Mouse (Mus musculus): ENCODE measurements at regions not wholly inside any gene's neighbourhood (a gene's known extent, or its start where the extent isn't known, plus 50 kb on each side); places are given as distances from the start of the nearest gene placed in this dataset.

DNA sequence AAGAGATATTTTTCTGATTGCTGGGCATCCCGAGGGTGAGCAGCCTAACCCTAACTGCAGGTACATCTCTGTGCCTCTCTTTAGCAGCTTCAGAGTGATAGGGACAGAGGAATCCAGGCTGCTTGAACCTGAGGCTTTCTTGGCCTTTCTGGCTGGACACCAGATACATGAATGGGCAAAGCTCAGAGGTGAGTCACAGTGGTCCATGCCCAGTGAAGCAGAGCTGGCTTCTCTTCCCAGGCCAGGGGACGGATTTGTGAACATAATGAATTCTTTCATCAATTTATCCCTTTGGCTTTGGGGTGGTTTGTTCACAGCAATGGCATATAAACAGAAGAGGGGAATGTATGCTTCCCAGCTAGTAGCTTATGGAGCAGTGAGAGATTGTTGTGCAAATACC is 114.9 kb upstream of the Ngf start:
- no peak for TF ChIP-seq CTCF (IDR thresholded peaks at IDR 0.05; ENCODE audit: low read depth)
- ATAC-seq (replicated peaks; ENCODE audit: low FRiP score, low read depth) (no peak), DNase-seq (ENCODE audit: low spot score) (no peak)
- Histone ChIP-seq H3K9ac (ENCODE audit: low read depth, low read length) (no peak overlapping the region), H3K27me3 (ENCODE audit: insufficient read depth, low read length) (no peaks in the 10 kb centered on the region), H3K27ac (no peak overlapping the region), H3K36me3 (ENCODE audit: insufficient read depth, low read length) (no peaks in the 10 kb centered on the region), H3K4me3 (replicated peaks; ENCODE audit: low read depth, low read length) (no peak overlapping the region), H3K4me1 (replicated peaks; ENCODE audit: insufficient read depth, low read length) (no peaks in the 10 kb centered on the region), H3K4me2 (ENCODE audit: low read length) (no peak overlapping the region), H3K9me3 (replicated peaks; ENCODE audit: low read length) (no peaks in the 10 kb centered on the region)
- 79% methylated on average over 2 of the region's 2 CpGs for WGBS

DNA sequence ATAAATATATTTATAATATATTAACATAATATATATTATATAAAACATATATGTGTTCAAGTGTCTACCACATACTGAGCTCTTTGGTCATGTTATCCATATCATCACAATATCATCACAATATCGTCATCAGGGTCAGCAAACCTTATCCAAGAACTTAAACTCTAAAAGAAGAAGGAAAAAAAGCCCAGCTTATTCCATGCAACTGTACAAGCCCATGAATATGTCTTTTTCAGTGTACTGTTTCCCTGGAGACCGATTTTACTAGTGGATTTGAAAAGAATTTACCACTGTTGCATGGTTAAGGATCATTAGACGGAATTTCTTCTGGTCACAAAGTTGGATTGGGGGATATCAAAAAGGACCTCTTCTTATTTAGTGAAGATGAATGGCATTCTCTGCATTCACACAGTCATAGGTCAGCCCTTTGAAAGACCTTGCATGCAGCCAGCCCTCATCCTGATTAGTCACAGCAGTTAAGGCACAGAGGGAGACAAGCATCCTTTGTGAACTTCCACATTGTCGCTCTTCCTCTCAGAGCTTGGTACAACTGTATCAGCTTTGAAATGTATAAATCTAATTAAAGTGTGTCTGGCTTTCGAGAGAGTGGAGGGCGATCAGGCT is 116.3 kb upstream of the Ngf start:
- Histone ChIP-seq H3K9me3 (replicated peaks; ENCODE audit: low read length) (no peaks in the 10 kb centered on the region), H3K27ac (no peak overlapping the region), H3K9ac (ENCODE audit: low read depth, low read length) (no peak overlapping the region), H3K4me2 (ENCODE audit: low read length) (no peak overlapping the region), H3K27me3 (ENCODE audit: insufficient read depth, low read length) (no peaks in the 10 kb centered on the region), H3K36me3 (ENCODE audit: insufficient read depth, low read length) (no peaks in the 10 kb centered on the region), H3K4me1 (replicated peaks; ENCODE audit: insufficient read depth, low read length) (no peaks in the 10 kb centered on the region), H3K4me3 (replicated peaks; ENCODE audit: low read depth, low read length) (no peak overlapping the region)
- WGBS: 77% methylated on average over 6 of the region's 6 CpGs
- ATAC-seq (replicated peaks; ENCODE audit: low FRiP score, low read depth) (no peak), DNase-seq (ENCODE audit: low spot score) (no peak)
- TF ChIP-seq CTCF (IDR thresholded peaks at IDR 0.05; ENCODE audit: low read depth): no peak

DNA sequence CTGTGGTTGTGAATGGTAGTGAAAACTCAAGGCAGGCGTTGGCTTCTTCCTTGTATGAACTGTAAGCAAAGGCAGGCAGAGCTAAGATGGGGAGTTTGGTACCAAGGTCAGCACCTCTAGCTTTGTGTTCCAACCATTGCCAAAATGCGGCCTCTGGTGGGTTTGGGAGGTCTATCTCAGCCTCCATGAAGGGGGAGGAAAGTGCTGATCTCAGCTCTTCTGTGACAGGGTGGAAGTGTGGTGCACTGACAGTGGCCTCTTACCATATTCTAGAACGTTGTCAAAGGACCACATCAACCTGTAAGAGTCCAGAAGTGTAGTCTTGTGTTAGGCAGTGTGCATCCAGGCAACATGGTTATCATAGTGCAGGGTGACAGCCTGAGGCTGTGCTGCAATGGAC is 123.6 kb upstream of the Ngf start:
- WGBS: 88% methylated on average over 3 of the region's 3 CpGs
- DNase-seq (ENCODE audit: low spot score) (no peak), ATAC-seq (replicated peaks; ENCODE audit: low FRiP score, low read depth) (no peak)
- Histone ChIP-seq H3K36me3 (ENCODE audit: insufficient read depth, low read length) (no peaks in the 10 kb centered on the region), H3K9ac (ENCODE audit: low read depth, low read length) (no peak overlapping the region), H3K27ac (no peak overlapping the region), H3K9me3 (replicated peaks; ENCODE audit: low read length) (no peaks in the 10 kb centered on the region), H3K4me3 (replicated peaks; ENCODE audit: low read depth, low read length) (no peak overlapping the region), H3K4me1 (replicated peaks; ENCODE audit: insufficient read depth, low read length) (no peaks in the 10 kb centered on the region), H3K27me3 (ENCODE audit: insufficient read depth, low read length) (no peaks in the 10 kb centered on the region), H3K4me2 (ENCODE audit: low read length) (no peak overlapping the region)
- TF ChIP-seq CTCF (IDR thresholded peaks at IDR 0.05; ENCODE audit: low read depth): no peak

DNA sequence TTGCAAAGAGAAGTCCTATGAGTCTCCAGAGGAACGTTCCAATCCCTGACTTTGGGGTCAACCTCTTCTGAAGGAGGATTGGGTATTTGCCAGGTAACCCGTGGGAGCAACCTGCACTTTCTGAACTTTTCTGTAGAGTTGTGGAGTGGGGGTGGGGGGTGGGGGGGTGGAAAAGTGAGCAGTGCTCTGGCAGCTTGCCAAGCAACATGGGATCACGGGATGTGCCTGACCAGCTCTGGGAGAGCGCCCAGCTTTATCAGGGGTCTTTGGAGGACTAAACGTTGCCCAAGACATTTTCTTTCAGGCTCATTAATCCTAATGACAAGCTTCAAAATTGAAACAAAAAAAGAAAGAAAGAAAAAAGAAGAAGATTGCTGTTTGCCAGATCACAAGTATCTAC is 124.4 kb upstream of the Ngf start:
- no peak overlapping the region for H3K27ac ChIP-seq
- no peak for TF ChIP-seq CTCF (IDR thresholded peaks at IDR 0.05; ENCODE audit: low read depth)
- no peak for ATAC-seq (replicated peaks; ENCODE audit: low FRiP score, low read depth)
- no peak overlapping the region for H3K9ac ChIP-seq (ENCODE audit: low read depth, low read length)
- no peaks in the 10 kb centered on the region for H3K27me3 ChIP-seq (ENCODE audit: insufficient read depth, low read length)
- WGBS: 24% methylated on average over 5 of the region's 5 CpGs
- H3K4me3 ChIP-seq (replicated peaks; ENCODE audit: low read depth, low read length): no peak overlapping the region
- no peaks in the 10 kb centered on the region for H3K36me3 ChIP-seq (ENCODE audit: insufficient read depth, low read length)
- no peaks in the 10 kb centered on the region for H3K9me3 ChIP-seq (replicated peaks; ENCODE audit: low read length)
- DNase-seq (ENCODE audit: low spot score): no peak
- H3K4me2 ChIP-seq (ENCODE audit: low read length): no peak overlapping the region
- no peaks in the 10 kb centered on the region for H3K4me1 ChIP-seq (replicated peaks; ENCODE audit: insufficient read depth, low read length)

DNA sequence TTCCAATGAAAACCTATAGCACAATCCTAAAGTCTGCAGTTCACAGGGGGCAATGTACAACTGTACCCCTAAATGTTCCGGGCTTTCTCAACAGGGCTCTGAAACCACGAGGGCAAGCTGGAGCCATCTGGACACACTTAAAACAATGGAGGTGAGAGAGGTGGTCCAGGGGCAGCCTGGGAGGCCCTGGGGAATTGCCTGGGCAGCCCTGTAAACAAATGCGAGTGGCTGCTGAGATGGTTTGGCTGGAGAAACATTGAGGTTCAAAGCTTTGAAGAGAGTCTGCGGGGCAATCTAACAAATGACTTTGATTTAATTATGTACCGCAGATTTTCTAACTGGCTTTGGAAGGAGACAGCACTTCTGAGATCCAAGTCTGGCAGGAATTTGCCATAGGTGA is 129.0 kb upstream of the Ngf start:
- WGBS: 26% methylated on average over 5 of the region's 5 CpGs
- Histone ChIP-seq H3K27me3 (ENCODE audit: insufficient read depth, low read length) (no peaks in the 10 kb centered on the region), H3K36me3 (ENCODE audit: insufficient read depth, low read length) (no peaks in the 10 kb centered on the region), H3K27ac (no peak overlapping the region), H3K4me3 (replicated peaks; ENCODE audit: low read depth, low read length) (no peak overlapping the region), H3K9ac (ENCODE audit: low read depth, low read length) (no peak overlapping the region), H3K4me1 (replicated peaks; ENCODE audit: insufficient read depth, low read length) (no peaks in the 10 kb centered on the region), H3K4me2 (ENCODE audit: low read length) (no peak overlapping the region), H3K9me3 (replicated peaks; ENCODE audit: low read length) (no peaks in the 10 kb centered on the region)
- no peak for TF ChIP-seq CTCF (IDR thresholded peaks at IDR 0.05; ENCODE audit: low read depth)
- no peak for ATAC-seq (replicated peaks; ENCODE audit: low FRiP score, low read depth)
- DNase-seq (ENCODE audit: low spot score): no peak

DNA sequence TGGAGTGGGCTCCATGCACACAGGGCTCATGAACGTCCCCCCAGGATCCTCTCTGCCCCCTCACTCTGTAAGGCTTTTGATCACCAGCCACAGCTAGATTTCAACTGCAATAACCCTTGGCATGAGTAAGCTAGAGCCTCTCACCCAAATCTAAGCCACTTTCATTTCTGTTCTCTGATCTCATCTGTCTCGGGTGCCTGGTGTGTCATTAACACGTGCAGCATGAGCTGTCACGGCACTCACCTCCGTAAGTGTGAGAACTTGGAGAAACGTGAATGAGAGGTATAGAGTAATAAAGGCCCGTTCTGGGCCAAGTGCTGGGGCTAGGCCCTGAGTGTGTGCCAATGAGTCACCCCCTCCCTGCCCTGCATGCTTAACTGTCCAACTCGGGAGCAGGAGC is 131.8 kb upstream of the Ngf start:
- DNase-seq (ENCODE audit: low spot score): no peak
- TF ChIP-seq CTCF (IDR thresholded peaks at IDR 0.05; ENCODE audit: low read depth): no peak
- H3K4me1 ChIP-seq (replicated peaks; ENCODE audit: insufficient read depth, low read length): no peaks in the 10 kb centered on the region
- H3K27ac ChIP-seq: no peak overlapping the region
- no peak overlapping the region for H3K9ac ChIP-seq (ENCODE audit: low read depth, low read length)
- no peak; the same call in 1 of the 2 replicates for ATAC-seq (replicated peaks; ENCODE audit: low FRiP score, low read depth)
- no peak overlapping the region for H3K4me3 ChIP-seq (replicated peaks; ENCODE audit: low read depth, low read length)
- H3K4me2 ChIP-seq (ENCODE audit: low read length): no peak overlapping the region
- no peaks in the 10 kb centered on the region for H3K27me3 ChIP-seq (ENCODE audit: insufficient read depth, low read length)
- H3K36me3 ChIP-seq (ENCODE audit: insufficient read depth, low read length): no peaks in the 10 kb centered on the region
- WGBS: 28% methylated on average over 8 of the region's 8 CpGs
- H3K9me3 ChIP-seq (replicated peaks; ENCODE audit: low read length): no peaks in the 10 kb centered on the region

DNA sequence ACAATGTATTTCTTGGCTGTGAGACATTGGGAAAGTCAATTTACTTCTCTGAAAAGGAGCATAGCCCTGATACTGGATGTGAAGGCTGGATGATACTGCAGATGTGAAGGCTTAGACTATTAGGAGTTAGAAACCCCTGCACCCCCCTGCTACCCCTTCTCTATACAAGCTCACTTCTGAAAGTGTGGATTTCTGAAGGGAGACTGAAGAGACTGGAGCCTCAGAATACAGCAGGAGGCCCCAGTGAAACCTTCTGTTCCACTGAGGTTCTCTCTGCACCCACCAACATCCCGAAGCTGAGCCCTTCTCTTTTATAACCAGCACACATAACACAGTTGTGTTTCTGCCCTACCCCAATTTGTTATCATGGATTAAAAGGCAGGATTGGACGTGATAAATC is 131.7 kb upstream of the Vangl1 start:
- DNase-seq (ENCODE audit: low spot score) (no peak), ATAC-seq (replicated peaks; ENCODE audit: low FRiP score, low read depth) (no peak)
- no peak overlapping the region for H3K4me3 ChIP-seq (replicated peaks; ENCODE audit: low read depth, low read length)
- H3K27ac ChIP-seq: no peak overlapping the region
- no peaks in the 10 kb centered on the region for H3K27me3 ChIP-seq (ENCODE audit: insufficient read depth, low read length)
- no peak for TF ChIP-seq CTCF (IDR thresholded peaks at IDR 0.05; ENCODE audit: low read depth)
- no peaks in the 10 kb centered on the region for H3K4me1 ChIP-seq (replicated peaks; ENCODE audit: insufficient read depth, low read length)
- no peaks in the 10 kb centered on the region for H3K36me3 ChIP-seq (ENCODE audit: insufficient read depth, low read length)
- WGBS: 81% methylated on average over 2 of the region's 2 CpGs
- no peaks in the 10 kb centered on the region for H3K9me3 ChIP-seq (replicated peaks; ENCODE audit: low read length)
- no peak overlapping the region for H3K9ac ChIP-seq (ENCODE audit: low read depth, low read length)
- no peak overlapping the region for H3K4me2 ChIP-seq (ENCODE audit: low read length)
